Mouse (Mus musculus) neural tube, embryonic 12.5 days (tissue): ENCODE results near the gene Gzma. TPM values are rescaled to one million over a fixed set of nuclear protein-coding genes. Genes with fewer than 3 reads are reported as not detected.

Experiments used
- ATAC-seq: fragments of 200-750 bp; cut with Nextera tagmentation; 2 replicates; pipeline ENCODE4 v1.8.0; 2017; ENCODE audit warnings: low read depth, mild to moderate bottlenecking, moderate TSS enrichment, moderate library complexity; ENCODE audit not compliant: low FRiP score
- H3K27ac ChIP-seq: fragments of 300-500 bp; sonication (generic); 2 replicates; pipeline ENCODE4 v1.5.1; 2016
- H3K27me3 ChIP-seq: fragments of 300-500 bp; sonication (generic); replicated peaks from 2 replicates; pipeline ENCODE4 v1.6.1; 2016; ENCODE audit warnings: mild to moderate bottlenecking
- H3K36me3 ChIP-seq: fragments of 300-500 bp; sonication (generic); 2 replicates; pipeline ENCODE4 v1.6.1; 2016; ENCODE audit warnings: mild to moderate bottlenecking
- H3K4me1 ChIP-seq: fragments of 300-500 bp; sonication (generic); 2 replicates; pipeline ENCODE4 v1.6.1; 2016
- H3K4me2 ChIP-seq: fragments of 300-500 bp; sonication (generic); replicated peaks from 2 replicates; pipeline ENCODE4 v1.6.1; 2016; ENCODE audit warnings: mild to moderate bottlenecking
- H3K4me3 ChIP-seq: fragments of 300-500 bp; sonication (generic); 2 replicates; pipeline ENCODE4 v1.5.1; 2016
- H3K9ac ChIP-seq: fragments of 300-500 bp; sonication (generic); 2 replicates; pipeline ENCODE4 v1.6.1; 2016; ENCODE audit warnings: mild to moderate bottlenecking
- H3K9me3 ChIP-seq: fragments of 300-500 bp; sonication (generic); 2 replicates; pipeline ENCODE4 v1.6.1; 2016; ENCODE audit warnings: mild to moderate bottlenecking
- WGBS: fragments of 180-500 bp; shearing (Covaris S2); methylation state at CpG from one replicate; pipeline ENCODE4 v1.1.7; 2016; 5-methylcytosine and 5-hydroxymethylcytosine counted together
- polyA plus RNA-seq: library from polyadenylated mRNA; unstranded; fragments of >200 nt; fragmentation: Nextera tagmentation; extraction: Ambion mirVana; gene quantifications from 2 replicates; pipeline ENCODE4 v1.2.1, GENCODE M21; 2016

Gene Gzma
- polyA plus RNA-seq, 1 experiment from 2014 or later, result not detected

- Histone ChIP-seq H3K4me1 (no peaks in the 10 kb centered on the region), H3K27ac (no peak overlapping the region), H3K27me3 (no peaks in the 10 kb centered on the region), H3K4me3 (no peak overlapping the region), H3K36me3 (no peaks in the 10 kb centered on the region), H3K4me2 (no peak overlapping the region), H3K9ac (no peak overlapping the region), H3K9me3 (no peaks in the 10 kb centered on the region)
- 85% methylated on average over 13 of the region's 13 CpGs for WGBS
- ATAC-seq, result no peak
These were observed 13.4 kb downstream of the Gzma start for GRCm38 (mm10) chr13:113087226-113088017.

GRCm38 (mm10) chr13:113084732-113085131, 16.0 kb downstream of the Gzma start:
- no peaks in the 10 kb centered on the region for H3K36me3 ChIP-seq
- H3K9ac ChIP-seq, result no peak overlapping the region
- H3K4me3 ChIP-seq, result no peak overlapping the region
- no peaks in the 10 kb centered on the region for H3K4me1 ChIP-seq
- no peak for ATAC-seq
- 80% methylated on average over 5 of the region's 5 CpGs for WGBS
- no peaks in the 10 kb centered on the region for H3K9me3 ChIP-seq
- H3K27ac ChIP-seq, result no peak overlapping the region
- H3K4me2 ChIP-seq, result no peak overlapping the region
- H3K27me3 ChIP-seq, result no peaks in the 10 kb centered on the region

- 46% methylated on average over 1 of the region's 1 CpGs for WGBS
- no peak overlapping the region for H3K9ac ChIP-seq
- no peaks in the 10 kb centered on the region for H3K36me3 ChIP-seq
- no peaks in the 10 kb centered on the region for H3K27me3 ChIP-seq
- no peaks in the 10 kb centered on the region for H3K4me1 ChIP-seq
- ATAC-seq, result no peak
- no peaks in the 10 kb centered on the region for H3K9me3 ChIP-seq
- no peak overlapping the region for H3K27ac ChIP-seq
- H3K4me3 ChIP-seq, result no peak overlapping the region
- H3K4me2 ChIP-seq, result no peak overlapping the region
These were observed 18.7 kb downstream of the Gzma start for GRCm38 (mm10) chr13:113082101-113082500.

GRCm38 (mm10) chr13:113079021-113079420, 21.8 kb downstream of the Gzma start:
- no peak overlapping the region for H3K9ac ChIP-seq
- no peak overlapping the region for H3K4me2 ChIP-seq
- H3K4me3 ChIP-seq, result no peak overlapping the region
- no peaks in the 10 kb centered on the region for H3K27me3 ChIP-seq
- ATAC-seq, result no peak
- no peaks in the 10 kb centered on the region for H3K36me3 ChIP-seq
- H3K27ac ChIP-seq, result no peak overlapping the region
- H3K4me1 ChIP-seq, result no peaks in the 10 kb centered on the region
- H3K9me3 ChIP-seq, result no peaks in the 10 kb centered on the region
- 61% methylated on average over 9 of the region's 9 CpGs for WGBS

- WGBS, result 92% methylated on average over 9 of the region's 9 CpGs
- no peak for ATAC-seq
- H3K27me3 ChIP-seq, result no peaks in the 10 kb centered on the region
- no peaks in the 10 kb centered on the region for H3K36me3 ChIP-seq
- H3K4me2 ChIP-seq, result no peak overlapping the region
- no peaks in the 10 kb centered on the region for H3K4me1 ChIP-seq
- H3K4me3 ChIP-seq, result no peak overlapping the region
- no peak overlapping the region for H3K9ac ChIP-seq
- no peaks in the 10 kb centered on the region for H3K9me3 ChIP-seq
- no peak overlapping the region for H3K27ac ChIP-seq
These were observed 36.2 kb downstream of the Gzma start for GRCm38 (mm10) chr13:113064542-113064941.

- ATAC-seq, result no peak
- Histone ChIP-seq H3K27me3 (no peaks in the 10 kb centered on the region), H3K4me3 (no peak overlapping the region), H3K27ac (no peak overlapping the region), H3K9ac (no peak overlapping the region), H3K36me3 (no peaks in the 10 kb centered on the region), H3K9me3 (no peaks in the 10 kb centered on the region), H3K4me1 (no peaks in the 10 kb centered on the region), H3K4me2 (no peak overlapping the region)
- WGBS, result 90% methylated on average over 6 of the region's 6 CpGs
These were observed 39.0 kb downstream of the Gzma start for GRCm38 (mm10) chr13:113061746-113062145.

GRCm38 (mm10) chr13:113055826-113056225, 45.0 kb downstream of the Gzma start:
- Histone ChIP-seq H3K36me3 (no peaks in the 10 kb centered on the region), H3K4me3 (no peak overlapping the region), H3K4me2 (no peak overlapping the region), H3K27me3 (no peaks in the 10 kb centered on the region), H3K9ac (no peak overlapping the region), H3K9me3 (no peaks in the 10 kb centered on the region), H3K27ac (no peak overlapping the region), H3K4me1 (no peaks in the 10 kb centered on the region)
- ATAC-seq, result no peak
- 51% methylated on average over 8 of the region's 8 CpGs for WGBS

- no peak overlapping the region for H3K4me3 ChIP-seq
- H3K4me1 ChIP-seq, result no peaks in the 10 kb centered on the region
- ATAC-seq, result no peak
- 92% methylated on average over 8 of the region's 8 CpGs for WGBS
- no peak overlapping the region for H3K27ac ChIP-seq
- no peaks in the 10 kb centered on the region for H3K36me3 ChIP-seq
- no peaks in the 10 kb centered on the region for H3K27me3 ChIP-seq
- H3K9ac ChIP-seq, result no peak overlapping the region
- H3K9me3 ChIP-seq, result no peaks in the 10 kb centered on the region
- H3K4me2 ChIP-seq, result no peak overlapping the region
These were observed 46.6 kb downstream of the Gzma start for GRCm38 (mm10) chr13:113054230-113054629.

- Histone ChIP-seq H3K4me3 (no peak overlapping the region), H3K27ac (no peak overlapping the region), H3K9ac (no peak overlapping the region), H3K9me3 (no peaks in the 10 kb centered on the region), H3K36me3 (no peaks in the 10 kb centered on the region), H3K27me3 (no peaks in the 10 kb centered on the region), H3K4me2 (no peak overlapping the region), H3K4me1 (0 out of 2 replicates have a peak, but pooled peaks cover 8% of the 10 kb centered on the region)
- 73% methylated on average over 3 of the region's 3 CpGs for WGBS
- no peak for ATAC-seq
These were observed 53.1 kb downstream of the Gzma start for GRCm38 (mm10) chr13:113047647-113048046.

- peak; percentile 51 for ATAC-seq
- no peak overlapping the region for H3K9ac ChIP-seq
- no peak overlapping the region for H3K27ac ChIP-seq
- H3K27me3 ChIP-seq, result no peaks in the 10 kb centered on the region
- no peak overlapping the region for H3K4me2 ChIP-seq
- H3K36me3 ChIP-seq, result no peaks in the 10 kb centered on the region
- H3K9me3 ChIP-seq, result no peaks in the 10 kb centered on the region
- no peak overlapping the region for H3K4me3 ChIP-seq
- 0 out of 2 replicates have a peak, but pooled peaks cover 8% of the 10 kb centered on the region for H3K4me1 ChIP-seq
These were observed 53.8 kb downstream of the Gzma start for GRCm38 (mm10) chr13:113047018-113047417.

GRCm38 (mm10) chr13:113046211-113046883, 54.4 kb downstream of the Gzma start, which contains the start of gene Gpx8:
Gene Gpx8, minus strand, starts transcription at chr13:113046410.
- Histone ChIP-seq H3K27ac (no peak within 1 kb of the TSS), H3K4me1 (0 out of 2 replicates have a peak, but pooled peaks cover 8% of the 10 kb centered on the region), H3K36me3 (no peaks in the 10 kb centered on the region), H3K27me3 (no peaks in the 10 kb centered on the region), H3K4me2 (peak within 1 kb of the TSS; percentile 55), H3K9ac (peak within 1 kb of the TSS; percentile 52), H3K4me3 (peak within 1 kb of the TSS; percentile 42), H3K9me3 (no peaks in the 10 kb centered on the region)
- WGBS, result 7% methylated on average over 21 of the region's 21 CpGs
- ATAC-seq, result peak; percentile 80

GRCm38 (mm10) chr13:113045458-113046110, 55.2 kb downstream of the Gzma start:
- H3K4me1 ChIP-seq, result 0 out of 2 replicates have a peak, but pooled peaks cover 8% of the 10 kb centered on the region
- no peak overlapping the region for H3K27ac ChIP-seq
- H3K36me3 ChIP-seq, result no peaks in the 10 kb centered on the region
- 25% methylated on average over 18 of the region's 18 CpGs for WGBS
- no peaks in the 10 kb centered on the region for H3K9me3 ChIP-seq
- no peaks in the 10 kb centered on the region for H3K27me3 ChIP-seq
- peak overlapping the region; percentile 42 for H3K4me3 ChIP-seq
- ATAC-seq, result no peak
- H3K4me2 ChIP-seq, result peak overlapping the region; percentile 55
- H3K9ac ChIP-seq, result peak overlapping the region; percentile 52
